Mouse (Mus musculus): ENCODE results near the gene Celf1.

DNA sequence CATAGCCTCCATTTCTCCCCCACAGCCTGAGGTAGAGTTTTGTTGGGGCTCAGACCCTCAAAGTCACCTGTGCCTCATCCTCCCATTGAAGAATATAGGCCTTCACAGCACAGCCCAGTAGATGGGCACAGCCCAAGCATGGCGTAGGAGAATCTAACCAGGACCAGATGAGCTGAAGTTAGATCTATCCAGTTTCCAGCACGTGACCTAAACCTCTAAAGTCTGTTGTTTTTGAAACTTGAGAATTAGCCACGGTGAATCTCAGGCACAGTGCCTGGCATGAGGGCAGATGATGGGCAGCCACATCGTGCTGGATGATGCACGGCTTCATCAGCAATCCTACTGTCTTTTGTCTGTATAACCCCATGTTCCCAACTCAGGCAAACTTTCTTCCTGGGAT is 118.3 kb downstream of the Celf1 start:
- no peak for TF ChIP-seq POLR2A (IDR thresholded peaks at IDR 0.05; ENCODE audit: low read depth, low read length)
- TF ChIP-seq USF2 (conservative IDR thresholded peaks at IDR 0.05; ENCODE audit: low read depth, low read length): no peak
- TF ChIP-seq CTCF (conservative IDR thresholded peaks at IDR 0.05 in 1 of 2, IDR thresholded peaks at IDR 0.05 in 1 of 2; ENCODE audit: low read depth in 2 of 2, low read length in 2 of 2): no peak
